Mouse (Mus musculus): ENCODE data around the gene Ern2.

- no peak for TF ChIP-seq CTCF (IDR thresholded peaks at IDR 0.05; ENCODE audit: low read depth, low read length)
- no peak for TF ChIP-seq GATA1 (IDR thresholded peaks at IDR 0.05; ENCODE audit: borderline replicate concordance, low read length)
- no peak for TF ChIP-seq GATA2 (IDR thresholded peaks at IDR 0.05; ENCODE audit: borderline replicate concordance, low read depth, low read length)
Observed at GRCm38 (mm10) chr7:122191097-122191496, 5.1 kb upstream of the Ern2 start.
